Mouse (Mus musculus): ENCODE results near the gene Sorcs2. TPM values are rescaled to one million over a fixed set of nuclear protein-coding genes. Genes with fewer than 3 reads are reported as not detected.

Sorcs2 gene
- polyA plus RNA-seq, 1 experiment from 2014 or later: 12.9 TPM

GRCm38 (mm10) chr5:35989986-35990735, 407.8 kb downstream of the Sorcs2 start:
- Histone ChIP-seq H3K27me3 (no peaks in the 10 kb centered on the region), H3K36me3 (peaks cover 74% of the 10 kb centered on the region), H3K27ac (no peak overlapping the region), H3K4me1 (no peaks in the 10 kb centered on the region), H3K9ac (no peak overlapping the region), H3K4me2 (replicated peaks) (no peak overlapping the region), H3K9me3 (no peaks in the 10 kb centered on the region), H3K4me3 (no peak overlapping the region)
- 82% methylated on average over 11 of the region's 11 CpGs for WGBS
- no peak for ATAC-seq (ENCODE audit: insufficient number of reproducible peaks, insufficient read depth, low FRiP score, low TSS enrichment)

DNA sequence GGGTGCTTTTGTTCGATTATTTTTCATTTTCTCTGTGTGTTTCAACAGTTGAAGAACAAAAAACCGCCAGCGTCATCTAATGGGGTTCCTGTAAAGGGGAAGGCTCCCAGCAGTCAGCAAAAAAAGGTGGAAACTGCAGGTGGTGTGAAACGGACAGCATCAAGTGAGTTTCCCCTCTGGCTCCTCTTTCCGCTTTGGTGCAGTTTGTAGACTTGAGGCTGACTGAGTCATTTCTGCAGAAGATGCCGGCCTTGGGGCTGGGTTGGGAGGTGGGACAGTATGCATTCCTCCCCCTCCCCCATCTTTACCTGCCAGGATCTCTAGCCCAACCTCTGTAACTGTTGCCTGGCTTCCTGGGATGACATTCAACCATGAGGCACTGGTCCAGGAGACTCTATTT, 408.4 kb downstream of the Sorcs2 start:
- WGBS: 79% methylated on average over 6 of the region's 6 CpGs
- Histone ChIP-seq H3K9me3 (no peaks in the 10 kb centered on the region), H3K27ac (no peak overlapping the region), H3K4me1 (no peaks in the 10 kb centered on the region), H3K9ac (no peak overlapping the region), H3K36me3 (peaks cover 77% of the 10 kb centered on the region), H3K4me2 (replicated peaks) (no peak overlapping the region), H3K4me3 (no peak overlapping the region), H3K27me3 (no peaks in the 10 kb centered on the region)
- no peak for ATAC-seq (ENCODE audit: insufficient number of reproducible peaks, insufficient read depth, low FRiP score, low TSS enrichment)

GRCm38 (mm10) chr5:35988085-35988484, 409.9 kb downstream of the Sorcs2 start:
- Histone ChIP-seq H3K27ac (no peak overlapping the region), H3K4me1 (no peaks in the 10 kb centered on the region), H3K27me3 (no peaks in the 10 kb centered on the region), H3K9me3 (no peaks in the 10 kb centered on the region), H3K9ac (no peak overlapping the region), H3K36me3 (peaks cover 76% of the 10 kb centered on the region), H3K4me3 (no peak overlapping the region), H3K4me2 (replicated peaks) (no peak overlapping the region)
- WGBS: 89% methylated on average over 8 of the region's 8 CpGs
- no peak for ATAC-seq (ENCODE audit: insufficient number of reproducible peaks, insufficient read depth, low FRiP score, low TSS enrichment)

DNA sequence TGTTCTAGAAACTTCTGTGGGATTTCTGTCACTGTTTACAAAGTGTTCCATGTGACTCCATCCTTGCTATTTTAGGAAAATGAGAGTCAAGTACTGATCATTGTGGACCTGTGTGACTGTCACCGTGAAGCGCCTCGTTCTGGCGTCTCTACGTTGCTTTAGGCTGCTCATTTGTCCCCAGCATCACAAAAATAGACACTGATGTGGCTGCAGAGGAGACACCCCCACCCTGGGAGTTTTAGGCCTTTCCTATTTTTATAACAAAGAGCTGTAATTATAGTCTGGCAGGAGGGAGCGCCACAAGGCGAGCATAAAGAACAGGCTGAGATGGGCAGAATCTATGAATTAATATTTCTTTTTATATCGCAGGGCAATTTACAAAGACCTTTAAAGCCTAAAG, 412.3 kb downstream of the Sorcs2 start:
- H3K4me1 ChIP-seq: no peaks in the 10 kb centered on the region
- no peak for ATAC-seq (ENCODE audit: insufficient number of reproducible peaks, insufficient read depth, low FRiP score, low TSS enrichment)
- WGBS: 89% methylated on average over 8 of the region's 8 CpGs
- no peak overlapping the region for H3K27ac ChIP-seq
- no peaks in the 10 kb centered on the region for H3K27me3 ChIP-seq
- H3K4me3 ChIP-seq: no peak overlapping the region
- H3K36me3 ChIP-seq: peaks cover 69% of the 10 kb centered on the region
- no peaks in the 10 kb centered on the region for H3K9me3 ChIP-seq
- no peak overlapping the region for H3K4me2 ChIP-seq (replicated peaks)
- H3K9ac ChIP-seq: no peak overlapping the region

GRCm38 (mm10) chr5:35981976-35982375, 416.0 kb downstream of the Sorcs2 start:
- H3K27me3 ChIP-seq: no peaks in the 10 kb centered on the region
- no peak overlapping the region for H3K4me3 ChIP-seq
- H3K27ac ChIP-seq: no peak overlapping the region
- H3K4me1 ChIP-seq: no peaks in the 10 kb centered on the region
- no peak for ATAC-seq (ENCODE audit: insufficient number of reproducible peaks, insufficient read depth, low FRiP score, low TSS enrichment)
- no peaks in the 10 kb centered on the region for H3K9me3 ChIP-seq
- no peak overlapping the region for H3K9ac ChIP-seq
- peaks cover 57% of the 10 kb centered on the region for H3K36me3 ChIP-seq
- no peak overlapping the region for H3K4me2 ChIP-seq (replicated peaks)
- WGBS: 38% methylated on average over 4 of the region's 4 CpGs

DNA sequence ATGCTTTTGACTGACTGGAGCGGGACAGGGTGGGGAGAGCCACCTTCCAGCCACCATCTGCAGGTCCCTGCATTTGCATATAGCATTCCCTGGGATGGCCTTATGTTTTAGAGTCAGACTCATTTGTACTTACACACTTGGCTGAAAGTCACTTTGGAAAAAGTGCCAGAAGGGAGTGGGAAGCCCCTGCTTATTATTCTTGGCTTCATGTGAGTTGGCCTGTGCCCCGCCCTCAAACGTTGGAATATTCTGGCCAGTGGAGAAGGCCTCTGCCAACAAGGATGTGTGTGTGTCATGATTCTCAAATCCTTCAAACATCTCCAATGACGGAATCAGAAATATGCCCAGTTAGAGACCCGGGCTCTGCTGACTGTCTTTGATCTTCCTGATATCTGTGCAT, 416.6 kb downstream of the Sorcs2 start:
- Histone ChIP-seq H3K4me3 (no peak overlapping the region), H3K4me1 (no peaks in the 10 kb centered on the region), H3K4me2 (replicated peaks) (no peak overlapping the region), H3K36me3 (peaks cover 57% of the 10 kb centered on the region), H3K9ac (no peak overlapping the region), H3K27ac (no peak overlapping the region), H3K27me3 (no peaks in the 10 kb centered on the region), H3K9me3 (no peaks in the 10 kb centered on the region)
- 87% methylated on average over 5 of the region's 5 CpGs for WGBS
- no peak for ATAC-seq (ENCODE audit: insufficient number of reproducible peaks, insufficient read depth, low FRiP score, low TSS enrichment)

DNA sequence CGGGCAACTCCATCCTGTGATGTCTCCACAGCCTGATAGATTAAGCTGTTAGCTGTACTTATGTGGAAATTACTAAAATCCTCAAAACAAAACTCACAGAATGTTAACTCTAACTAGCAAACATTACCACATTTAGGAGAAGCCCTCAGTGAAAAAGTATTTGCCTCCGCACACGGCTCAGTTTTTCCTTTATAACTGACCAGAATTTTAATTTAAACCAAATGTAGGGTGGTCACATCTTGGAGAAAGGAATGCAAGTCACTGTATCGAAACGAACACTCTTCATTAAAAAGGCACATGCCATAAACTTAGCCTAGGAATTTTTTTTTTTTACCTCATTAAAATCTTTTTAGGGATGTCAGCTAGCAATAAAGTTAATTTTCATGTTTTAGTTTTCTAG, 417.4 kb downstream of the Sorcs2 start:
- no peak overlapping the region for H3K4me3 ChIP-seq
- 45% methylated on average over 5 of the region's 5 CpGs for WGBS
- H3K27ac ChIP-seq: no peak overlapping the region
- H3K9me3 ChIP-seq: no peaks in the 10 kb centered on the region
- no peaks in the 10 kb centered on the region for H3K27me3 ChIP-seq
- H3K36me3 ChIP-seq: peaks cover 59% of the 10 kb centered on the region
- no peak overlapping the region for H3K9ac ChIP-seq
- no peak for ATAC-seq (ENCODE audit: insufficient number of reproducible peaks, insufficient read depth, low FRiP score, low TSS enrichment)
- H3K4me2 ChIP-seq (replicated peaks): no peak overlapping the region
- H3K4me1 ChIP-seq: no peaks in the 10 kb centered on the region

GRCm38 (mm10) chr5:35975681-35976080, 422.3 kb downstream of the Sorcs2 start:
- WGBS: 19% methylated on average over 5 of the region's 5 CpGs
- ATAC-seq (ENCODE audit: insufficient number of reproducible peaks, insufficient read depth, low FRiP score, low TSS enrichment): no peak
- Histone ChIP-seq H3K9ac (no peak overlapping the region), H3K4me1 (no peaks in the 10 kb centered on the region), H3K27ac (no peak overlapping the region), H3K27me3 (no peaks in the 10 kb centered on the region), H3K4me3 (no peak overlapping the region), H3K9me3 (no peaks in the 10 kb centered on the region), H3K36me3 (peaks cover 48% of the 10 kb centered on the region), H3K4me2 (replicated peaks) (no peak overlapping the region)

DNA sequence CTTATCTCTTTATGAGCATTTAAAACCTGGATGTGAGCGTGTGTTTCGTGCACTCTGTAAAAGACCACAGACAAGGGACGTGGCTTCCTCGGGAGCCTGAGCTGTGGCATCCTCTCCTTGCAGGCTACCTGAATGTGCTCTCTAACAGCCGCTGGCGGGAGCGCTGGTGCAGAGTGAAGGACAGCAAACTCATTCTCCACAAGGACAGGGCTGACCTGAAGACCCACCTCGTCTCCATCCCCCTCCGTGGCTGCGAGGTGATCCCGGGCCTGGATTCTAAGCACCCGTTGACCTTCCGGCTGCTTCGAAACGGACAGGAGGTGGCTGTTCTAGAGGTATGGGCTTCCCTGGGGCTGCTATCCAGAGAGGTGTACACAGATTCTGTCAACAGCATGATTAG, 423.7 kb downstream of the Sorcs2 start:
- Histone ChIP-seq H3K4me1 (no peaks in the 10 kb centered on the region), H3K27ac (no peak overlapping the region), H3K36me3 (peaks cover 50% of the 10 kb centered on the region), H3K9ac (no peak overlapping the region), H3K4me2 (replicated peaks) (no peak overlapping the region), H3K4me3 (no peak overlapping the region), H3K27me3 (no peaks in the 10 kb centered on the region), H3K9me3 (no peaks in the 10 kb centered on the region)
- no peak for ATAC-seq (ENCODE audit: insufficient number of reproducible peaks, insufficient read depth, low FRiP score, low TSS enrichment)
- WGBS: 89% methylated on average over 15 of the region's 15 CpGs

DNA sequence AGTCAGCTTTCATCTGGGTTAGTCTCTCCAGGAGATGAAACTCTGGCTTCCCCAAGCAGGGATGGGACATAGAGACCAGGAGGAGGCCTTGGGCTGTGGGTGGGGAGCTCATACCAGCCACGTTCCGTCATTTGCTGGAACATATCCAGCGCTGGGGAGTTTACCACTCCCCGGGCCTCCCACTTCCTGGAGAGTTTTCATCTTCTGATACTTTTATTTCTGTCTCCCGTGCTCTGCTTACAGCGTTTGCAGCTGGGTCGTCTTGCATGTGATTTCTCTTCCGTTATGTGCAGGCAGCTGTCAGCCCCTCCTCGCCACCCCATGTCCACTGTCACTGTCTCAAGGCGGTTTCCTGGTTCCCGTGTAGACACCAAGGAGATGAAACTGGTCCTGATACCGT, 424.1 kb downstream of the Sorcs2 start:
- Histone ChIP-seq H3K4me3 (no peak overlapping the region), H3K27me3 (no peaks in the 10 kb centered on the region), H3K4me2 (replicated peaks) (no peak overlapping the region), H3K9me3 (no peaks in the 10 kb centered on the region), H3K4me1 (no peaks in the 10 kb centered on the region), H3K36me3 (peaks cover 50% of the 10 kb centered on the region), H3K9ac (no peak overlapping the region), H3K27ac (no peak overlapping the region; the same call in 1 of the 2 replicates)
- no peak for ATAC-seq (ENCODE audit: insufficient number of reproducible peaks, insufficient read depth, low FRiP score, low TSS enrichment)
- WGBS: 67% methylated on average over 12 of the region's 12 CpGs

DNA sequence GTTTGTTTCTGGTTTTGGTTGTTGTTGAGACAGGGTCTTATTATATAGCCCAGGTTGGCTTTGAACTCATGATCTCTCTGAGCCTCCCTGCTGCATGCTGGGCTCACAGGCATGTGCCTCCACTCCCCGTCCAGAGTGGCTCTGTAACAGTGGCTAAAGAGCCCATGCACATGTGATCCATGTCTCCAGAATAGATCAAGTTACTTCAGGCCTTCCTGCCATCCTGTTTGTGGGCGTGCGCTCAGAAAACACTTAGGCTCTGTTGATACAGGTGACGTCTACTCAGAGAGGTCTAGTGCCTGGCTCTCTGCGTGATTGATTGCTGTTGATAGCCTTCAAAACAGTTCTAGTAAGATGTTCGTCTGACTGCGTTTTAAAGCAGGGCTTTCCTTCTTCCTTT, 425.2 kb downstream of the Sorcs2 start:
- no peak overlapping the region for H3K9ac ChIP-seq
- 38% methylated on average over 7 of the region's 7 CpGs for WGBS
- H3K4me1 ChIP-seq: no peaks in the 10 kb centered on the region
- H3K36me3 ChIP-seq: peaks cover 52% of the 10 kb centered on the region
- H3K4me3 ChIP-seq: no peak overlapping the region
- no peak overlapping the region for H3K4me2 ChIP-seq (replicated peaks)
- H3K27ac ChIP-seq: no peak overlapping the region; the same call in 1 of the 2 replicates
- no peaks in the 10 kb centered on the region for H3K9me3 ChIP-seq
- H3K27me3 ChIP-seq: no peaks in the 10 kb centered on the region
- no peak for ATAC-seq (ENCODE audit: insufficient number of reproducible peaks, insufficient read depth, low FRiP score, low TSS enrichment)

DNA sequence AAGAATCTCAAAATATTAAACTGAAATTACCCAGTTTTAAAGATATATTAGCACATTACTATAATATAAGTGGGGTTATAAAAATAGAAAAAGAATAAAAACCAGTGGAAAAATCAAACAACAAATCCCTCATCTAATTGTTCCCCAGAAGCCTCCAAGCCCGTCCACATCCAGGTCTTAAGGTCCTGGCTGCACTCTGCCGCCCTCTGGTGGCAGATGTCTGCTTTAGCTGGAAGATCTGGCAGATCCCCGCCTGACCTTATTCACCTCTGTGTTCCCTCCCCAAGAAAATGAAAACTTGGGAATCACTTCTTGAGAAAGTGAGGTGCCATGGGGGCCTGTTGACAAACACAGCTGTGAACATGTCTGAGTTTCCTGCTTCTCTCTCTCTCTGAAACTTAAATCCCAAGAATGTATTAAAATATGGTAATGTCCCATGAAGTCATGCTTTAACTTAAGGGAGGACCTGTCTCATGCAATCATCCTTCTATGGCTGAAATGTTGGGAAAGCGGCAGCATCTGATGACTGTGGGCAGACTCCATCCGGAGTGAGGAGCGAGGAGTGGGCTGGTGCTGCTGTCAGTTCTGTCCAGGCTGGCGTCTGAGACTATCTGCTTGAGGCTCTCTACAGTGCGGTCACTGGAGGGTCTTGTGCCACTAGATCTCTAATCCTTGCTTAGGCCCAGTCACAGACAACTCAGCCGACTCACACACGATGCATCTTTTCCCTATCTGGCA, 425.9 kb downstream of the Sorcs2 start:
- 58% methylated on average over 10 of the region's 10 CpGs for WGBS
- no peak overlapping the region for H3K4me3 ChIP-seq
- no peaks in the 10 kb centered on the region for H3K27me3 ChIP-seq
- ATAC-seq (ENCODE audit: insufficient number of reproducible peaks, insufficient read depth, low FRiP score, low TSS enrichment): no peak
- no peak overlapping the region for H3K9ac ChIP-seq
- H3K4me2 ChIP-seq (replicated peaks): no peak overlapping the region
- no peak overlapping the region for H3K27ac ChIP-seq
- H3K9me3 ChIP-seq: no peaks in the 10 kb centered on the region
- H3K36me3 ChIP-seq: peaks cover 51% of the 10 kb centered on the region
- H3K4me1 ChIP-seq: no peaks in the 10 kb centered on the region
